Mouse (Mus musculus) heart, embryonic 15.5 days (tissue): ENCODE data around the gene Klhl41. TPM values are rescaled to one million over a fixed set of nuclear protein-coding genes. Genes with fewer than 3 reads are reported as not detected.

Source experiments
- ATAC-seq: fragments of 200-750 bp; cut with Nextera tagmentation; replicated peaks from 2 replicates; pipeline ENCODE4 v1.8.0; 2017; ENCODE audit warnings: low read depth, moderate TSS enrichment; ENCODE audit not compliant: insufficient number of reproducible peaks, insufficient read depth, low FRiP score
- H3K27ac ChIP-seq: fragments of 300-500 bp; sonication (generic); 2 replicates; pipeline ENCODE4 v1.5.1; 2015; ENCODE audit warnings: mild to moderate bottlenecking, inconsistent platforms
- H3K27me3 ChIP-seq: fragments of 300-500 bp; sonication (generic); 2 replicates; pipeline ENCODE4 v1.6.1; 2015; ENCODE audit warnings: inconsistent platforms
- H3K36me3 ChIP-seq: fragments of 300-500 bp; sonication (generic); 2 replicates; pipeline ENCODE4 v1.6.1; 2015; ENCODE audit warnings: mild to moderate bottlenecking, inconsistent platforms
- H3K4me1 ChIP-seq: fragments of 300-500 bp; sonication (generic); replicated peaks from 2 replicates; pipeline ENCODE4 v1.6.1; 2015; ENCODE audit warnings: inconsistent platforms
- H3K4me2 ChIP-seq: fragments of 300-500 bp; sonication (generic); 2 replicates; pipeline ENCODE4 v1.6.1; 2015; ENCODE audit warnings: inconsistent platforms, mild to moderate bottlenecking, moderate library complexity
- H3K4me3 ChIP-seq: fragments of 300-500 bp; sonication (generic); 2 replicates; pipeline ENCODE4 v1.5.1; 2015; ENCODE audit warnings: mild to moderate bottlenecking, inconsistent platforms
- H3K9ac ChIP-seq: fragments of 300-500 bp; sonication (generic); 2 replicates; pipeline ENCODE4 v1.6.1; 2015; ENCODE audit warnings: mild to moderate bottlenecking, inconsistent platforms
- H3K9me3 ChIP-seq: fragments of 300-500 bp; sonication (generic); replicated peaks from 2 replicates; pipeline ENCODE4 v1.6.1; 2016; ENCODE audit warnings: inconsistent platforms
- WGBS: fragments of 180-500 bp; shearing (Covaris S2); methylation state at CpG from one replicate; pipeline ENCODE4 v1.1.7; 2015; ENCODE audit warnings: mixed read lengths; 5-methylcytosine and 5-hydroxymethylcytosine counted together
- polyA plus RNA-seq: library from polyadenylated mRNA; unstranded; fragments of >200 nt; fragmentation: Nextera tagmentation; extraction: Ambion mirVana; gene quantifications from 2 replicates; pipeline ENCODE4 v1.2.1, GENCODE M21; 2015

Klhl41 gene
- polyA plus RNA-seq, 1 experiment from 2014 or later = 23.9 TPM

- ATAC-seq = peak; percentile 94
- Histone ChIP-seq H3K9ac (peak overlapping the region; percentile 89), H3K27me3 (no peaks in the 10 kb centered on the region; the same call in 1 of the 2 replicates), H3K4me2 (peak overlapping the region; percentile 72), H3K4me1 (peaks cover 11% of the 10 kb centered on the region), H3K36me3 (no peaks in the 10 kb centered on the region), H3K27ac (peak overlapping the region; percentile 94), H3K9me3 (no peaks in the 10 kb centered on the region), H3K4me3 (peak overlapping the region; percentile 98)
- WGBS = under 1% methylated on average over 75 of the region's 91 CpGs
These were observed 53.0 kb downstream of the Klhl41 start for GRCm38 (mm10) chr2:69722650-69723518.

GRCm38 (mm10) chr2:69723519-69723825, 53.6 kb downstream of the Klhl41 start:
- H3K36me3 ChIP-seq = no peaks in the 10 kb centered on the region
- no peaks in the 10 kb centered on the region for H3K27me3 ChIP-seq
- ATAC-seq = no peak
- H3K9me3 ChIP-seq = no peaks in the 10 kb centered on the region
- 0% methylated on average over 13 of the region's 13 CpGs for WGBS
- peak overlapping the region; percentile 72 for H3K4me2 ChIP-seq
- peaks cover 11% of the 10 kb centered on the region for H3K4me1 ChIP-seq
- H3K9ac ChIP-seq = peak overlapping the region; percentile 89
- peak overlapping the region; percentile 94 for H3K27ac ChIP-seq
- H3K4me3 ChIP-seq = peak overlapping the region; percentile 98

Other genes starting within 250 kb of the Klhl41 start
- gene Lrp2, start 84.1 kb upstream of the Klhl41 start, polyA plus RNA-seq = 0.25 and 0.44 TPM in 2 replicates
- 9.6 and 12.4 TPM in 2 replicates for gene Bbs5, start 22.9 kb upstream of the Klhl41 start, polyA plus RNA-seq
- 18.8 and 19.0 TPM in 2 replicates for gene Fastkd1, start 43.4 kb downstream of the Klhl41 start, polyA plus RNA-seq
- gene Ppig, start 52.4 kb downstream of the Klhl41 start, polyA plus RNA-seq = 83.5 and 98.4 TPM in 2 replicates
- 1.4 and 1.7 TPM in 2 replicates for gene Ccdc173, start 119.5 kb downstream of the Klhl41 start, polyA plus RNA-seq
- gene Phospho2, start 119.5 kb downstream of the Klhl41 start, polyA plus RNA-seq = 17.3 and 18.3 TPM in 2 replicates
- gene Klhl23, start 151.8 kb downstream of the Klhl41 start, polyA plus RNA-seq = 46.4 and 53.0 TPM in 2 replicates
- 173 and 201 TPM in 2 replicates for gene Ssb, start 191.4 kb downstream of the Klhl41 start, polyA plus RNA-seq
- 33.5 and 38.1 TPM in 2 replicates for gene Mettl5, start 215.5 kb downstream of the Klhl41 start, polyA plus RNA-seq
- gene Ubr3, start 227.1 kb downstream of the Klhl41 start, polyA plus RNA-seq = 9.1 and 11.8 TPM in 2 replicates